Mouse (Mus musculus) left cerebral cortex, postnatal 25 days (tissue): ENCODE results near the gene Foxm1. TPM values are rescaled to one million over a fixed set of nuclear protein-coding genes. Genes with fewer than 3 reads are reported as not detected.
A peak's percentile ranks its signal among the peaks of the same experiment; 100 is the strongest.
"Not testable (repeated sequence)": the region's sequence is repeated elsewhere in the genome, so short reads cannot be mapped to it uniquely, and the experiment has no call there.

Source experiments
- DNase-seq, 2 experiments: peaks; one replicate each; pipeline ENCODE4 v3.0.0; 2022; ENCODE audit warnings: low spot score in 2 of 2, mixed read lengths in 1 of 2
- intact Hi-C: fragments of 180-260 bp; cut with DNase I; formaldehyde crosslinking; loops from one replicate; pipeline ENCODE4 v1.15.1; 2025
- total RNA-seq, 2 experiments: library from RNA; stranded (reverse); gene quantifications; 2 replicates each; pipeline ENCODE4 v1.2.3; 2021

Foxm1 gene
- total RNA-seq, 2 experiments from 2014 or later = 1.3 to 2.1 TPM

GRCm38 (mm10) chr6:128366466-128366865 lies 3.7 kb downstream of the Foxm1 start:
- DNase-seq = no peak
- intact Hi-C loops = no loop called here

GRCm38 (mm10) chr6:128370040-128370439 lies 7.3 kb downstream of the Foxm1 start:
- intact Hi-C loops = no loop called here

GRCm38 (mm10) chr6:128375192-128375591 lies 12.4 kb downstream of the Foxm1 start, which contains the start of the genes Tex52 and Gm44596:
Gene Tex52 (plus strand): TSS chr6:128375456.
Gene Gm44596 (plus strand): TSS chr6:128375503.
- intact Hi-C loops = no loop called here
- peak in 1 of 2 experiments; percentile 56 for DNase-seq

More at GRCm38 (mm10) chr6:128370040-128370439, 7.3 kb downstream of the Foxm1 start:
- no peak for DNase-seq

DNA sequence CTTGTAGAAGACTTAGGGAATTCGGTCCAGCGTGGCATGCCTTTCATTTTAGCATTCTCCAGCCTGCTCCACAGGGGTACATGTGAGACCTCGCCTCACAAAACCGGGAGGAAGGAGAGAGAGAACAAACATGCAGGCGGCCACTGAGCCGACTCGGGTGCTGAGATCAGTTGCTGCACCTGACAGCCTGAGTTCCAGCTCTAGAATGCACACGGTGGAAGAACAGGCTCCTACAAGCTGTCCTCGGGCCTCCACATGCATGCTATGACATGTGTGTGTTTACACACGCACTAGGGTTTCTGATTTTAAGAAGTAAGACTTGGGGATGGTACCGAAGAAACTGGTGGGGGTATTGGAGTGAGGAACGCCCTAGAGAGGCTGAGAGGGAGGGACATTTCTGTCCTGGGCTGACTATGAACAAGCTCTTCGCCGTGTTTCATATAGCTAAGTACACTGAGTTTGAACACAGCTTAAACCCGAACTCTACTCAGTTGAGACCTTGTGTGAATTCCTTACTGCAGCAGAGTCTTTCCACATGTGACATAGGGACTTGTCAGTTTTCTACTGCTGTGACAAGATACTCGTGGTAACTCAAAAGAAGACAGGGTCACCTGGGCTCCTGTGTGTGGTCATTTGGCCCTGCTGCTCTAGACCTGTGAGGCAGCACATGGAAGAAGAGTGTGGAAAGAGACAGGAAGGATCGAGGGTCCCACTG lies 13.8 kb downstream of the Foxm1 start:
- intact Hi-C loops = no loop called here

DNA sequence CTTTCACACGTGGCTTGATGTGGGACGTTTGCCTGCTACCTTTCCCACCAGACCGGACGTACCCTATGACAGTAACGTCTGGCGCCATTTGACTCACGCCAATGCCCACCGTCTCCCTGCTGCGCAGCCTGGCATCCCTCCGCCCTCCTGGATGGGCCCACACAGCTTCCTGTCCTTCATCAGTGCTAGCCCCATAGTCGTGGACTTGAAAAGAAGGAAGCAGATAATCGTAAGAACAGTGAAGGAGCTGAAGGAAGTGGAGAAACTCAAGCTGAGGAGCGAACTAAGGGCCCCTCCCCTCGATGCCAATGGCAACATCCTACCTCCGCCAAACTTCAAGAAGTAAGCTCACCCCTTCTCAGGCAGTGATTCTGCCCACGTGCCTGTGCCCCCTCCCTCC lies 16.9 kb downstream of the Foxm1 start:
- intact Hi-C loops = no loop called here
- no peak for DNase-seq

More for the DNA sequence above, 13.8 kb downstream of the Foxm1 start:
- DNase-seq = no peak

- intact Hi-C loops, DNase-seq: not testable (repeated sequence)
These were observed 17.9 kb downstream of the Foxm1 start for GRCm38 (mm10) chr6:128380594-128381167.

- intact Hi-C loops = no loop called here
- DNase-seq = no peak
These were observed 18.5 kb downstream of the Foxm1 start for GRCm38 (mm10) chr6:128381254-128381653.

DNA sequence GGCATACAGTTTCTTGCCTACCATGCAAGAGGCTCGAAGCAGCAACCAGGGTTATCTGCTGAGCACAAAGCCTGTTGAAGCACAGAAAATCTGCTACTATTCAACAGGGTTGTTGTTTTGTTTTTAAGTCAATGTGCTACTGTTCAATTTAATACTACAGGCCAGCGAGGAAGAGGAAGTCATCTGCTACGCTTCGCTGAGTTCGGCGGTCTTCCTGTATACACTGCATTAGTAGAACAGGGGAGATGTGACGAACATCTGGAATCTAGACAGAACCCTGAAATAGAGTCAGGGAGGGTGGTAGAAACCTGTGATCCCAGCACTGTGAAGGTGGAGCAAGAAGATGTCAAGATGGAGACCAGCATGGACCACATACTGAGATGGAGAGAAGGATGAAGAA lies 21.0 kb downstream of the Foxm1 start:
- DNase-seq = no peak
- intact Hi-C loops = no loop called here

DNA sequence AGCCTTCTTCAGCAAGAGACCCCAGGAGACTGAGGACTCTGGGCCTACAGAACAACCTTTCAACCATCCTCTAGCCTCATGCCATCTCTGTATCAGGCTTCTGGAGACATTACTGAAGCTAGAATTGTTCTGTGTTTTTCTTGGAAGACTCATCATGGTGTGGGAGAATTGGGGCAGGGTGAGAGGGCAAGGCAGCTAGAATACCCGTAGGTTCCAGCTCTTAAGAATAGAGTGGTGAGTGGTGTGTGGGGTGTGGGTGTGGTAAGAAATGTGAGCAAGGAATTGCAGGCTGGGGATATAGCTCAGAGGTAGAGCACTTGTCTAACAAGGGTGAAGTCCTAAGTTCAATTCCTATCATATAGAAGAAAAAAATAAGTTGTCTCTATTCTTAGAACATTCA lies 22.3 kb downstream of the Foxm1 start:
- intact Hi-C loops = no loop called here

DNA sequence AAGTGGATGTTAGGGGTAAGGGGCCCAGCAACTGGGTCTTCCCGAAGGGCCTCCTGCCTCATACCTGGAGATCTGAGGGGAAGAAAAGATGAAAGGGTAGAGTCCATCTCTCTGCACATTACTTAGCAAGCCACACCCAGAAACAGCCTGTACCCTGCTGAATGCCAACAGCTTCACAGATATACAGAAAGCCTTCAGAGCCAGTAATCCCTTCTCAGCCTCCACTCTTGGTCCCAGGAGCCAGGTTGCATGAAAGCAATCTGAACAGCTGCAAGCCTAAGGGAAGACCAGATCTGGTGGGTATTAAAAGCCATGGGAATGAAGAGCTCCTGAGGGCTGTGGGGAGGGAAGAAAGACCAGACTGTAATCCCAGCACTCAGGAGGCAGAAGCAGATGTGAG lies 26.4 kb downstream of the Foxm1 start:
- intact Hi-C loops = no loop called here
- DNase-seq = no peak

More for the DNA sequence above, 22.3 kb downstream of the Foxm1 start:
- DNase-seq = no peak

GRCm38 (mm10) chr6:128390683-128391082 lies 27.9 kb downstream of the Foxm1 start:
- no peak for DNase-seq
- intact Hi-C loops = no loop called here

DNA sequence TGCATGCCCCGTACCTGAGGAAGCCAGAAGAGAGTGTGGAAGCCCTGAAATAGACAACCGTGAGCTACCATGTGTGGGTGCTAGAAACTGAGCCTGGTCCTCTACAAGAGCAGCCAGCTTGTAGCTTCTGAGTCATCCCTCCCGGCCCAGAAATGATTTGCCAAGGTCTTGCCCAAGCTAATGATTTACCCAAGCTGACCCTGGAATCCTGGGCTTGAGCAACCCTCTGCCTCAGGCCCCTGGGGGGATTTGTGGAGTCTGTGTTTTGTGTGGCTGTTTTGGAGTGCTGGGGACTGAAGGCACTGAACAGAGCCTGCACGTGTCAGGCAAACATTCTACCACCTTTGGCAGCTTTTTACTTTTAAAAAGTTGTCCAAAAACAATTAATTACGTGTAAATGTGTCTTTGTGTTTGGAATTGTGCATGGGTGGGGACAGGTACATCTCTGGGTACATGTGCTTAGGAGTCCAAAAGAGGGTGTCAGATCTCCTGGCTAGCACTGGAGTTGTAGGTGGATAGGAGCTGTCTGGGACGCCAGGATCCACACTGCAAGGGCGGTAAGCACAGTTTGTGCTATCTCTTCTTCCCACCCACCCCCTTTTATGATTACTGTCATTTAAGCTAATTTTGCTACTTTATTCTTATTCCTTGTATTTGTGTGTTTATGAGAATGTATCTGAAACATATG lies 35.0 kb downstream of the Foxm1 start:
- DNase-seq = no peak
- intact Hi-C loops = no loop called here

GRCm38 (mm10) chr6:128398996-128399395 lies 36.2 kb downstream of the Foxm1 start, which contains the start of gene Nrip2:
Gene Nrip2 (plus strand): TSS chr6:128399296.
- no peak for DNase-seq
- intact Hi-C loops = no loop called here

- peak; percentile 34 to 46 for DNase-seq
- intact Hi-C loops = no loop called here
These were observed 36.8 kb downstream of the Foxm1 start for GRCm38 (mm10) chr6:128399421-128400185.

GRCm38 (mm10) chr6:128404708-128405107 lies 41.9 kb downstream of the Foxm1 start:
- no peak for DNase-seq
- intact Hi-C loops = no loop called here

GRCm38 (mm10) chr6:128408544-128409125 lies 45.9 kb downstream of the Foxm1 start:
- intact Hi-C loops = no loop called here
- DNase-seq = no peak

DNA sequence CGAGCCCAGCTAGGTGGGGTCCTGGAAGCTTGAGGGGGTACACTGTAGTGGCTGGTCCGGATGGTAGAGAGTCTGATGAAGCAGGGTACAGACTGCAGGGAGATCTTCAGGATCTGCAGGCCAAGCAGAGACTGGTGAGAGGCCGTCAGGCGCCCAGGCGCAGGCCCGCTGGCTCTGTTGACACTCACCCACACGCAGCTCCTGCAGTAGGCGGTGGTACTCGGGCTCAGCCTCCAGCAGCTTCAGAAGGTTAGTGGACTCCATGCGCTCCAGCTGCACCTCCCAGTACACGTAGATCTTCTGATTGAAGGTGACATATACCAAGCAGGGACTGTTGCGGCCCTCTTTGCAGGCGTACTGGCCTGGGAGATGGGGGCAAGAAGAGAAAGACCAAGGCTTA lies 47.5 kb downstream of the Foxm1 start:
- intact Hi-C loops = loop anchor here (5.0 kb wide), 3 partner anchors 48 to 178 kb away; partner anchors contain the start of genes Foxm1 and Rhno1
- peak in 1 of 2 experiments; percentile 32 for DNase-seq

DNA sequence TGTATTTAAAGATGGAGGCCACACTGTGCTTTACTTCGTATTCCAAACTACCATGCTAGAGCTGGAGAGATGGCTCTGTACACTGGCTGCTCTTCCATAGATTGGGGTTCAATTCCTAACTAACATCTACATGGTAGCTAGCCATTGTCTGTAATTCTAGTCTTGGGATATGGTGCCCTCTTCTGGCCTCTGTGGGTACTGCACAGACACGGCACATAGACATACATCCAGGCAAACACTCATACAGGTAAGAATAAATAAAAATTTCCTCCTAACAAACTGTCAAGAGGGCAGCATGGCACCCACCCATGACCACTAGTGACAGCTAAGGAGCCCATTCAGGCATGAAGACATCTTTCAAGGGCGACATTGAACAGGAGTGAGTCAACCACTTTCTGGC lies 48.3 kb downstream of the Foxm1 start:
- DNase-seq = peak; percentile 86 to 89
- intact Hi-C loops = loop anchor here (5.0 kb wide), 3 partner anchors 49 to 179 kb away; partner anchors contain the start of genes Foxm1 and Rhno1

DNA sequence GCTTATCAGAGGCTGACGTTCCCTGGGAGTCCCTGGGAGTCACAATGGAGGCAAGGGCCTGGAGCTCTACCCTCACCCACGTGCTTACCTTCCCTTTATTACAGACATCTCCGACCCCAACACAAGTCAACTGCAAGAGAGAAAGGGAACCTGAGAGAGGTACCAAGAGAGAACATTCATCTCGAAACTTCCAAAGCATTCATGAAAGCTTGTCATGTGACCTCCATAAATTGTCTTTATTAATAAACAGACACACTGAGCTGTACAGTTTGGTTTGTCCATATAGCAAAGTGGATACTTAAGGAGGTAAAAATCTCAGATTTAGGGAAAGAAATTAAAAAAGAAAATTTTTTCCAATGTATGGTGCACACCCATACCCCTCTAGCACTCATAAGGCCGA lies 53.4 kb downstream of the Foxm1 start:
- intact Hi-C loops = no loop called here
- no peak for DNase-seq
